Mouse (Mus musculus): ENCODE data around the gene Acp7. TPM values are rescaled to one million over a fixed set of nuclear protein-coding genes. Genes with fewer than 3 reads are reported as not detected.

Gene Acp7
- polyA plus RNA-seq, 1 experiment from 2014 or later, result not detected

DNA sequence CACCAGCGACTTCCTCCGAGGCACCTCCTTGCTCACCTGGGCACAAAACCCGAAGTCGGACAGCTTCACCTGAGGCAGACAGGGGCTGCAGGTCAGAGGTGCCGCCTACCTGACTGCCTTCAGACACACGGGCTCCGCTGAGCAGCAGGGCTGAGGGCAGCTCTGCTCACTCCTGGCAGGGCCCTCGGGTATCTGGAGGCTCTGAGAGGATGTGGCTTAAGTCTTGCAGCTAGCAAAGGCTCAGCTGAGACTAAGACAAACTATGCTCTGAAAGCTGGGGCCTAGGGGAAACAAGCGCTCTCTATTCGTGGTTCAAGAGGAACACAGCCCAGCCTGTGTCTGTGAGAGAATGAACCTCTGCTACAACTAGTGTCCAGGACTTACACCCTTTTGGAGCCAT lies 70.3 kb downstream of the Acp7 start:
- H3K36me3 ChIP-seq (replicated peaks), result peaks cover 76% of the 10 kb centered on the region
- H3K9ac ChIP-seq, result no peak overlapping the region
- WGBS (ENCODE audit: insufficient replicate concordance), result 81% methylated on average over 10 of the region's 10 CpGs
- H3K9me3 ChIP-seq (replicated peaks), result no peaks in the 10 kb centered on the region
- peaks cover 11% of the 10 kb centered on the region for H3K4me1 ChIP-seq (replicated peaks)
- no peaks in the 10 kb centered on the region for H3K27me3 ChIP-seq
- no peak overlapping the region for H3K4me2 ChIP-seq
- ATAC-seq (ENCODE audit: insufficient read depth), result no peak
- no peak overlapping the region for H3K27ac ChIP-seq (replicated peaks)
- no peak overlapping the region for H3K4me3 ChIP-seq (replicated peaks)

DNA sequence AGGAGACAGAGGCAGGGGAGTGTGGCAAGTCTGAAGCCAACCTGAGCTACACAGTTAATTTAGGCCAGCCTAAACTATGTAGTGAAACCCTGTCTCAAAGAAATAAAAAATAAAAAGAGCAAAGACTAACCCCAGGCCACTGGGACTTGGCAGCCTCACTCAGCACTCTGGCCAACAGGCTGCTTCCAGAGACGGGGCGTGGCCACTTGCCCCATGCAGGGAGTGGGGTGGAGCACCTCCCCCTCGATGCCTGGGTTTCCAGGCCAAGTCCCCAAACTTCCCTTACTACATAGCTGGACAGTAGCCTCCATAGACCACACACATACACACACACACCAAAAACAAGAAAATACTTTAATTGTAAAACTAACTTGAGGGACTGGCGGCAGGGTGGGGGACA lies 72.6 kb downstream of the Acp7 start:
- no peak overlapping the region for H3K4me2 ChIP-seq
- no peaks in the 10 kb centered on the region for H3K27me3 ChIP-seq
- no peak overlapping the region for H3K9ac ChIP-seq
- H3K4me1 ChIP-seq (replicated peaks), result peaks cover 11% of the 10 kb centered on the region
- H3K9me3 ChIP-seq (replicated peaks), result no peaks in the 10 kb centered on the region
- no peak for ATAC-seq (ENCODE audit: insufficient read depth)
- 50% methylated on average over 4 of the region's 4 CpGs for WGBS (ENCODE audit: insufficient replicate concordance)
- no peak overlapping the region for H3K4me3 ChIP-seq (replicated peaks)
- peaks cover 52% of the 10 kb centered on the region for H3K36me3 ChIP-seq (replicated peaks)
- H3K27ac ChIP-seq (replicated peaks), result no peak overlapping the region

- peaks cover 11% of the 10 kb centered on the region for H3K4me1 ChIP-seq (replicated peaks)
- no peak overlapping the region for H3K4me2 ChIP-seq
- no peak overlapping the region for H3K9ac ChIP-seq
- H3K9me3 ChIP-seq (replicated peaks), result no peaks in the 10 kb centered on the region
- 27% methylated on average over 6 of the region's 6 CpGs for WGBS (ENCODE audit: insufficient replicate concordance)
- peaks cover 45% of the 10 kb centered on the region for H3K36me3 ChIP-seq (replicated peaks)
- H3K4me3 ChIP-seq (replicated peaks), result no peak overlapping the region
- no peaks in the 10 kb centered on the region for H3K27me3 ChIP-seq
- H3K27ac ChIP-seq (replicated peaks), result no peak overlapping the region
- ATAC-seq (ENCODE audit: insufficient read depth), result no peak
These were observed 73.4 kb downstream of the Acp7 start for GRCm38 (mm10) chr7:28557708-28558107.

Small RNA genes lying within 50 kb of the gene (microRNA-seq; reads per million reads assigned to microRNA genes)
- 2.0 reads per million for gene Mir7049

Other genes with a start within 250 kb of the Acp7 start
- 23.9 and 25.6 TPM in 2 replicates for gene Med29, start 238.6 kb downstream of the Acp7 start, polyA plus RNA-seq (2015; fragmentation: Nextera tagmentation; extraction: Ambion mirVana)
- 24.6 and 26.2 TPM in 2 replicates for gene Paf1, start 238.4 kb downstream of the Acp7 start, polyA plus RNA-seq (2015; fragmentation: Nextera tagmentation; extraction: Ambion mirVana)
- gene Gmfg, start 193.9 kb downstream of the Acp7 start, polyA plus RNA-seq (2015; fragmentation: Nextera tagmentation; extraction: Ambion mirVana), result 32.4 and 35.6 TPM in 2 replicates
- gene Lrfn1, start 179.4 kb downstream of the Acp7 start, polyA plus RNA-seq (2015; fragmentation: Nextera tagmentation; extraction: Ambion mirVana), result 0.09 and 0.20 TPM in 2 replicates
- gene Ifnl2, start 120.9 kb downstream of the Acp7 start, polyA plus RNA-seq (2015; fragmentation: Nextera tagmentation; extraction: Ambion mirVana), result not detected in 2 replicates
- not detected in 2 replicates for gene Ifnl3, start 108.5 kb downstream of the Acp7 start, polyA plus RNA-seq (2015; fragmentation: Nextera tagmentation; extraction: Ambion mirVana)
- 0.68 TPM in 1 of 2 replicates, not detected in the other for gene Sycn, start 90.4 kb downstream of the Acp7 start, polyA plus RNA-seq (2015; fragmentation: Nextera tagmentation; extraction: Ambion mirVana)
- not detected in 2 replicates for gene Nccrp1, start 84.1 kb downstream of the Acp7 start, polyA plus RNA-seq (2015; fragmentation: Nextera tagmentation; extraction: Ambion mirVana)
- 5.6 and 6.6 TPM in 2 replicates for gene Samd4b, start 33.2 kb downstream of the Acp7 start, polyA plus RNA-seq (2015; fragmentation: Nextera tagmentation; extraction: Ambion mirVana)
- gene Pak4, start 33.1 kb downstream of the Acp7 start, polyA plus RNA-seq (2015; fragmentation: Nextera tagmentation; extraction: Ambion mirVana), result 17.9 and 19.2 TPM in 2 replicates
- gene Fbxo27, start 61.5 kb upstream of the Acp7 start, polyA plus RNA-seq (2015; fragmentation: Nextera tagmentation; extraction: Ambion mirVana), result 0.15 and 0.24 TPM in 2 replicates
- 1.1 and 1.3 TPM in 2 replicates for gene Fbxo17, start 85.5 kb upstream of the Acp7 start, polyA plus RNA-seq (2015; fragmentation: Nextera tagmentation; extraction: Ambion mirVana)
- 73.3 and 77.7 TPM in 2 replicates for gene Mrps12, start 110.5 kb upstream of the Acp7 start, polyA plus RNA-seq (2015; fragmentation: Nextera tagmentation; extraction: Ambion mirVana)
- 12.2 and 12.4 TPM in 2 replicates for gene Sars2, start 110.7 kb upstream of the Acp7 start, polyA plus RNA-seq (2015; fragmentation: Nextera tagmentation; extraction: Ambion mirVana)
- not detected in 2 replicates for gene Ccer2, start 124.8 kb upstream of the Acp7 start, polyA plus RNA-seq (2015; fragmentation: Nextera tagmentation; extraction: Ambion mirVana)
- gene Sirt2, start 135.4 kb upstream of the Acp7 start, polyA plus RNA-seq (2015; fragmentation: Nextera tagmentation; extraction: Ambion mirVana), result 25.9 and 26.0 TPM in 2 replicates
- 29.4 and 33.3 TPM in 2 replicates for gene Nfkbib, start 136.2 kb upstream of the Acp7 start, polyA plus RNA-seq (2015; fragmentation: Nextera tagmentation; extraction: Ambion mirVana)
- 9.4 and 10.2 TPM in 2 replicates for gene Rinl, start 157.6 kb upstream of the Acp7 start, polyA plus RNA-seq (2015; fragmentation: Nextera tagmentation; extraction: Ambion mirVana)
- gene Hnrnpl, start 177.2 kb upstream of the Acp7 start, polyA plus RNA-seq (2015; fragmentation: Nextera tagmentation; extraction: Ambion mirVana), result 79.3 and 86.9 TPM in 2 replicates
- gene Ech1, start 193.9 kb upstream of the Acp7 start, polyA plus RNA-seq (2015; fragmentation: Nextera tagmentation; extraction: Ambion mirVana), result 125 and 148 TPM in 2 replicates
- 4.8 and 6.4 TPM in 2 replicates for gene Lgals4, start 202.5 kb upstream of the Acp7 start, polyA plus RNA-seq (2015; fragmentation: Nextera tagmentation; extraction: Ambion mirVana)
- 0.24 TPM in 1 of 2 replicates, not detected in the other for gene Lgals7, start 232.5 kb upstream of the Acp7 start, polyA plus RNA-seq (2015; fragmentation: Nextera tagmentation; extraction: Ambion mirVana)

All from liver, embryonic 15.5 days (tissue).